Mouse (Mus musculus) bone marrow macrophage, adult 2 months (primary cell): ENCODE measurements around the gene Lrp1.

Experiments used
- CTCF ChIP-seq: IDR thresholded peaks from 2 replicates; pipeline ENCODE4 v1.5.1; 2012; ENCODE audit warnings: low read depth, mild to moderate bottlenecking, low read length, moderate library complexity
- POLR2A ChIP-seq: IDR thresholded peaks from 2 replicates; pipeline ENCODE4 v1.6.1; 2012; ENCODE audit warnings: mild to moderate bottlenecking, low read depth, low read length, borderline replicate concordance

- 0 out of 2 replicates have a peak, but pooled peaks have one; percentile 20 for TF ChIP-seq CTCF
- TF ChIP-seq POLR2A: no peak
Measured at GRCm38 (mm10) chr10:127668093-127669050, 47.4 kb upstream of the Lrp1 start, which contains the start of gene Nab2.
